Mouse (Mus musculus) lung, adult 2 months (tissue): ENCODE results near the gene Mrpl1. TPM values are rescaled to one million over a fixed set of nuclear protein-coding genes. Genes with fewer than 3 reads are reported as not detected.

ENCODE experiments used
- DNase-seq: peaks from one replicate; pipeline ENCODE4 v3.0.0; 2022
- H3K4me1 ChIP-seq: fragments of 200-500 bp; 2 replicates; pipeline ENCODE4 v1.6.1; 2011; ENCODE audit warnings: low read length; ENCODE audit not compliant: control insufficient read depth, insufficient read depth
- H3K4me3 ChIP-seq: fragments of 200-500 bp; replicated peaks from 2 replicates; pipeline ENCODE3; 2011; ENCODE audit warnings: low read depth, mild to moderate bottlenecking, control low read depth, low read length; ENCODE audit errors: extremely low read depth
- CTCF ChIP-seq: fragments of 200-500 bp; IDR thresholded peaks from 2 replicates; pipeline ENCODE4 v1.5.1; 2011; ENCODE audit warnings: mild to moderate bottlenecking, low read length, control low read depth; ENCODE audit not compliant: insufficient read depth
- POLR2A ChIP-seq: fragments of 200-500 bp; IDR thresholded peaks from 2 replicates; pipeline ENCODE4 v1.6.1; 2011; ENCODE audit warnings: low read depth, mild to moderate bottlenecking, control low read depth, low read length, borderline replicate concordance; ENCODE audit errors: extremely low read depth
- WGBS: fragments of 180-500 bp; shearing (Covaris S2); methylation state at CpG from one replicate; pipeline ENCODE4 v1.1.7; 2018; 5-methylcytosine and 5-hydroxymethylcytosine counted together
- polyA plus RNA-seq: library from polyadenylated mRNA; depleted of rRNA; stranded (reverse); fragments of >200 nt; gene quantifications from 2 replicates; pipeline ENCODE4 v1.2.3, GENCODE M21; 2012; rRNA removed

Mrpl1 gene
- polyA plus RNA-seq, 1 experiment: 2.0 TPM

DNA sequence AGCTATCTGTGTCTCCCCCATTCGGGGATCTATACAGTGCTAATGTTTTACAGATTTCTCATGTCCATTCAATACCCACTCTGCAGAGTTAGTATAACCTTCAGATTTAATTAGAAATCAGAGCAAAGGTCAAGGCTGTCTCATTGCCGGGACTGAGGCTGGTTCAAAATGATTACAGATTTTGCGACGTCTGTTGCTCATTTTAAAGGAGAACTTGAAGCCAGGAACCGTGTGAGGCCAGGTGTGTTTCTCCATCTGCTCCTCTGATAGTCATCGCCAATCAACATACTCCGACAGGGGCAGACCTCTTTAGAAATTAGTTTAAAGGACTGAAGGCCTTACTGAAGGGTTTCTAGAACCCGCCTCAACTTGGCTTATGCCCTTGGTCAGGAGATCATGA lies 96.5 kb downstream of the Mrpl1 start:
- DNase-seq: no peak
- no peak for TF ChIP-seq CTCF
- TF ChIP-seq POLR2A: no peak
- Histone ChIP-seq H3K4me1 (no peaks in the 10 kb centered on the region), H3K4me3 (no peak overlapping the region)
- 80% methylated on average over 8 of the region's 8 CpGs for WGBS

DNA sequence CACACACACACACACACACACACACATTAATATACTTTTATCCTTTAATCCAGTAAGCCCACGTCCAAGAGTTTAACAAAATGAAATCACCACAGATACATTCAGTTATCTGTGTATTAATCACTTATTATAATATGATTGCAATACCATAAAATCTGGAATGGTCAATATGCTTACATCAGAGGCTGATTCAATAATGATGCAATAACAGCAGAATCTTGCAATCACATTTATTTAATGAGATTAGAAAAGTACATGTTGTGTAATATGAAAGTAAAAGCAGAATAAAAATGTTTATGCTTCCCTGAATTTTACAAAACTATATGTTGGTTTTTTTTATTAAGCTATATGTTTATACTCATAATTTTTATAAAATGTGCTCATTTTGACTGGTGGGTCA lies 97.0 kb downstream of the Mrpl1 start:
- TF ChIP-seq CTCF: no peak
- no peak for TF ChIP-seq POLR2A
- WGBS: 78% methylated on average over 1 of the region's 1 CpGs
- no peak for DNase-seq
- Histone ChIP-seq H3K4me1 (no peaks in the 10 kb centered on the region), H3K4me3 (no peak overlapping the region)

DNA sequence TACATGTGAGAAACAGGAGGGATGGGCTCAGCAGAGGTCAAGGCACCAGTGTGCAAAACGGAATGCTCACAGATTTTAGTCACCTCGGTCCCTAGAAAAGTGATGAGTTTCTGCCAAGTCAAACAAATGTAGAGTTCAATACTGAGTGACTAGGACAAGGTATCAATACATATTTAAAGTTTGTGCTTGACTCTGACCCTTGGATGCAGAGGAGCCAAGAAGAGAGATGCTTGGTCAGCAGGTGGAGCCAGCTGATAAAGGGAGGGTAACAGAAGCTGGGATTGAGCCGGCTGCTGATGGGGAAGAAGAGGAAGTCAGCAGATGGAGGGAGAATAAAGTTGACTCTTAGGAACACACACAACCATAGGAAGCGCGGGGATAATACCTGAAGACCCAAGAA lies 97.5 kb downstream of the Mrpl1 start:
- Histone ChIP-seq H3K4me1 (no peaks in the 10 kb centered on the region), H3K4me3 (no peak overlapping the region)
- no peak for DNase-seq
- TF ChIP-seq CTCF: no peak
- no peak for TF ChIP-seq POLR2A
- WGBS: 59% methylated on average over 5 of the region's 5 CpGs

DNA sequence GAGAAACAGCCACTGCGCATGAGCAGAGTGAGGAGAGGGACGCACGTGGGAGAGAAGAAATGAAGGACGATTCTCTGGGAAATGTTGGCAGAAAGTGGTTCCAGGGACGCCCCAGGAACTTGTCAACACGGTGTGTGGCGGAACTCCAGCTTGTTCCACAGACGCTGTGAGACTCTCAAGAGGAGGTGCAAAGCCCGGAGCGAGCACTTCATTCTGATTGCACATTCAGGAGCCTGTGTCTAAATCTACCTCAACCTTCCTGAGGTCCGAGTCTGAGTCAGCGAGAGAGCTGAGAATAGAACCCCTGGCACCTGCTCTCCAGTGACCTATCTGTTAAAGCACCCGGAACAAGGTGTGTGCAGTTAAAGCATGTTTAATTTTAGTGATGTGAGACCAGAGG lies 98.8 kb downstream of the Mrpl1 start:
- H3K4me3 ChIP-seq: no peak overlapping the region
- no peak for TF ChIP-seq CTCF
- TF ChIP-seq POLR2A: no peak
- DNase-seq: no peak
- WGBS: 79% methylated on average over 13 of the region's 13 CpGs
- H3K4me1 ChIP-seq: no peaks in the 10 kb centered on the region

DNA sequence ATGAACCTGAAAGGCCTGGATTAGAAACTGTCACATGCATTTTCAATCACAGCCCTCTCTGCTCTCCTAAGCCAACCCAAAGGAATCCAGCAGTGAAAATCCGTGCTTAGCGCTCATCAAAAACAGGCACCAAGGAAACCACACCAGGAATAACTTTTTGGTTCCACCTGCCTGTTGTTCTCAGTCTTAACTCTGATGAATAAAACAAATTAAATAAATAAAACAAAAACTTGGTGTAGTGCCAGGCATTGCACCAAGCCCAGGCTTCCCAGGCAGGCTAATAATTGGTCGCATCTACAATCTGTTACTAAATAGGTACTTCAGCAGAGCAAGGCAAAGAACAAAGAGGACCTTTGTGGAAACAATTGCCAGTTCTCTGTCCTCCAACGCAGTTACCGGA lies 99.4 kb downstream of the Mrpl1 start:
- 71% methylated on average over 5 of the region's 5 CpGs for WGBS
- no peak for TF ChIP-seq CTCF
- no peak for TF ChIP-seq POLR2A
- DNase-seq: no peak
- no peak overlapping the region for H3K4me3 ChIP-seq
- no peaks in the 10 kb centered on the region for H3K4me1 ChIP-seq

DNA sequence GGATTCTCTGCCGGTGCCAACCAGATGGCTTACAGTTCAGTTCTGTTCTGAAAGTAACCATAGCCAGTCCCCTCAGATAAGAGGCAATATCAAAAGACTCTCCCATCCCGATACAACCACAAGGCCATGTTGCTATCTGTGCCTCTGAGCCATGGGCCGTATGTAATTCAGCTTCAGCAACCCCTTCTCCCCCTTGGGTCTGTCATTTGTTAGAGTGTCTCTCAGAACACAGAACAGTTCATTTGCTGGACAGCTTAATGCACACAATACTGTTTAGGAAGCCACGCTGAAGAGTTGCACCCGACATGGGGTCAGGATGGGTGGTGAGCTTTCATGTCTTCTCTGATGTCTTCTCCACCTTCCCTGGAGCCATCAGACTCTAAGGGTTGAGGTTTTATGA lies 100.3 kb downstream of the Mrpl1 start:
- no peak for DNase-seq
- H3K4me3 ChIP-seq: no peak overlapping the region
- no peaks in the 10 kb centered on the region for H3K4me1 ChIP-seq
- no peak for TF ChIP-seq CTCF
- TF ChIP-seq POLR2A: no peak
- 92% methylated on average over 5 of the region's 5 CpGs for WGBS

DNA sequence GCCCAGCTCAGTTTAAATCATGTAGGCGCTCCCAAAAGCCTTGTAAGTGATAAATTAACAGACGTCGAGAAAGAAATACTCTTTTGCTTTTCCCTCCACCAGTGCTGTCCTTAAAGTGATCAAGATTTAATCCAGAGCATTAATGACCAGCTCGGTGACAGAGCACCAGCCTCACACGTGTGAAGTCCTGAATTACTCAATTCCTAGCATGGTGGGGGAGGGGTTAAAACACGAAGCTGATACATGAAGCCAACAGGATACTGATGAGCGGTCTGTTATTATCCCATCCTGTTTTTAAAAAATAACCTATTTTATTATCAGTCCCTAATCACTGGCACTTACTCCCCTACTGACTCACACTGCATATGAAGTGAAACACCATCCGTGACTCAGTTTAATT lies 102.4 kb downstream of the Mrpl1 start:
- DNase-seq: no peak
- Histone ChIP-seq H3K4me3 (no peak overlapping the region), H3K4me1 (no peaks in the 10 kb centered on the region)
- 70% methylated on average over 8 of the region's 8 CpGs for WGBS
- TF ChIP-seq POLR2A: no peak
- TF ChIP-seq CTCF: no peak

Other genes starting within 250 kb of the Mrpl1 start
- gene Cnot6l, start 45.3 kb upstream of the Mrpl1 start, polyA plus RNA-seq: 5.2 and 8.2 TPM in 2 replicates
- 2.0 and 2.2 TPM in 2 replicates for gene Fras1, start 164.5 kb downstream of the Mrpl1 start, polyA plus RNA-seq